Mouse (Mus musculus): ENCODE measurements around the gene Tmc8. TPM values are rescaled to one million over a fixed set of nuclear protein-coding genes. Genes with fewer than 3 reads are reported as not detected.
A peak's percentile ranks its signal among the peaks of the same experiment; 100 is the strongest.
"Not testable (repeated sequence)": the region's sequence is repeated elsewhere in the genome, so short reads cannot be mapped to it uniquely, and the experiment has no call there.

Tmc8 gene
- polyA plus RNA-seq, 1 experiment from 2014 or later: 2.9 TPM

GRCm38 (mm10) chr11:117783683-117784309 lies 1.9 kb downstream of the Tmc8 start:
- no peaks in the 10 kb centered on the region for H3K36me3 ChIP-seq (ENCODE audit: insufficient read depth)
- DNase-seq: peak; percentile 46
- H3K4me1 ChIP-seq (ENCODE audit: insufficient read depth): peaks cover 28% of the 10 kb centered on the region
- no peak for ATAC-seq (ENCODE audit: insufficient read depth)
- H3K4me3 ChIP-seq (ENCODE audit: low read depth, low read length): peak overlapping the region; percentile 50
- H3K9me3 ChIP-seq (ENCODE audit: low read depth, low read length): no peaks in the 10 kb centered on the region
- peak overlapping the region; percentile 98 for H3K4me2 ChIP-seq
- TF ChIP-seq CTCF (IDR thresholded peaks at IDR 0.05; ENCODE audit: low read depth): no peak
- H3K27me3 ChIP-seq (ENCODE audit: insufficient read depth, low read length): no peaks in the 10 kb centered on the region
- H3K9ac ChIP-seq: peak overlapping the region; percentile 54; the same call in 1 of the 2 replicates
- WGBS: 40% methylated on average over 10 of the region's 10 CpGs
- no peak overlapping the region for H3K27ac ChIP-seq (ENCODE audit: low read depth)

GRCm38 (mm10) chr11:117786294-117786693 lies 4.4 kb downstream of the Tmc8 start:
- TF ChIP-seq CTCF (IDR thresholded peaks at IDR 0.05; ENCODE audit: low read depth): peak; percentile 74
- H3K9me3 ChIP-seq (ENCODE audit: low read depth, low read length): no peaks in the 10 kb centered on the region
- H3K4me1 ChIP-seq (ENCODE audit: insufficient read depth): peaks cover 5% of the 10 kb centered on the region; the same call in 1 of the 2 replicates
- H3K27ac ChIP-seq (ENCODE audit: low read depth): no peak overlapping the region
- DNase-seq (peak; percentile 70), ATAC-seq (ENCODE audit: insufficient read depth) (no peak)
- no peak overlapping the region for H3K9ac ChIP-seq
- 10% methylated on average over 10 of the region's 10 CpGs for WGBS
- H3K36me3 ChIP-seq (ENCODE audit: insufficient read depth): no peaks in the 10 kb centered on the region
- H3K27me3 ChIP-seq (ENCODE audit: insufficient read depth, low read length): 0 out of 2 replicates have a peak, but pooled peaks cover 3% of the 10 kb centered on the region
- H3K4me3 ChIP-seq (ENCODE audit: low read depth, low read length): no peak overlapping the region
- no peak overlapping the region for H3K4me2 ChIP-seq

GRCm38 (mm10) chr11:117788481-117788880 lies 6.6 kb downstream of the Tmc8 start:
- DNase-seq; ATAC-seq (ENCODE audit: insufficient read depth); H3K4me3 ChIP-seq (ENCODE audit: low read depth, low read length); H3K4me1 ChIP-seq (ENCODE audit: insufficient read depth); H3K9ac ChIP-seq; H3K36me3 ChIP-seq (ENCODE audit: insufficient read depth); H3K4me2 ChIP-seq; H3K27me3 ChIP-seq (ENCODE audit: insufficient read depth, low read length); H3K27ac ChIP-seq (ENCODE audit: low read depth); H3K9me3 ChIP-seq (ENCODE audit: low read depth, low read length): not testable (repeated sequence)
- 69% methylated on average over 7 of the region's 7 CpGs for WGBS

- H3K4me2 ChIP-seq: peak overlapping the region; percentile 48
- H3K9me3 ChIP-seq (ENCODE audit: low read depth, low read length): no peaks in the 10 kb centered on the region
- H3K4me3 ChIP-seq (ENCODE audit: low read depth, low read length): no peak overlapping the region; the same call in 1 of the 2 replicates
- H3K27ac ChIP-seq (ENCODE audit: low read depth): no peak overlapping the region
- 9% methylated on average over 14 of the region's 14 CpGs for WGBS
- peaks cover 4% of the 10 kb centered on the region; the same call in 1 of the 2 replicates for H3K4me1 ChIP-seq (ENCODE audit: insufficient read depth)
- no peaks in the 10 kb centered on the region for H3K36me3 ChIP-seq (ENCODE audit: insufficient read depth)
- DNase-seq: peak; percentile 83
- peak; percentile 65 for ATAC-seq (ENCODE audit: insufficient read depth)
- TF ChIP-seq CTCF (IDR thresholded peaks at IDR 0.05; ENCODE audit: low read depth): peak; percentile 87
- 0 out of 2 replicates have a peak, but pooled peaks cover 3% of the 10 kb centered on the region for H3K27me3 ChIP-seq (ENCODE audit: insufficient read depth, low read length)
- H3K9ac ChIP-seq: no peak overlapping the region; the same call in 1 of the 2 replicates
These were observed 8.4 kb downstream of the Tmc8 start for GRCm38 (mm10) chr11:117790286-117790685.

- peak; percentile 40 for ATAC-seq (ENCODE audit: insufficient read depth)
- 32% methylated on average over 23 of the region's 23 CpGs for WGBS
- DNase-seq: no peak
These were observed 9.0 kb downstream of the Tmc8 start for GRCm38 (mm10) chr11:117790703-117791440.

GRCm38 (mm10) chr11:117791441-117791761 lies 9.5 kb downstream of the Tmc8 start:
- Histone ChIP-seq H3K9ac (no peak overlapping the region), H3K9me3 (ENCODE audit: low read depth, low read length) (no peaks in the 10 kb centered on the region), H3K27me3 (ENCODE audit: insufficient read depth, low read length) (0 out of 2 replicates have a peak, but pooled peaks cover 3% of the 10 kb centered on the region), H3K27ac (ENCODE audit: low read depth) (no peak overlapping the region), H3K4me2 (no peak overlapping the region), H3K36me3 (ENCODE audit: insufficient read depth) (no peaks in the 10 kb centered on the region), H3K4me3 (ENCODE audit: low read depth, low read length) (no peak overlapping the region), H3K4me1 (ENCODE audit: insufficient read depth) (peaks cover 4% of the 10 kb centered on the region; the same call in 1 of the 2 replicates)
- DNase-seq (no peak), ATAC-seq (ENCODE audit: insufficient read depth) (no peak)
- 79% methylated on average over 9 of the region's 9 CpGs for WGBS
- no peak for TF ChIP-seq CTCF (IDR thresholded peaks at IDR 0.05; ENCODE audit: low read depth)

More at GRCm38 (mm10) chr11:117790703-117791440, 9.0 kb downstream of the Tmc8 start:
- Histone ChIP-seq H3K4me3 (ENCODE audit: low read depth, low read length) (no peak overlapping the region; the same call in 1 of the 2 replicates), H3K9ac (no peak overlapping the region; the same call in 1 of the 2 replicates), H3K4me1 (ENCODE audit: insufficient read depth) (peaks cover 4% of the 10 kb centered on the region; the same call in 1 of the 2 replicates), H3K9me3 (ENCODE audit: low read depth, low read length) (no peaks in the 10 kb centered on the region), H3K4me2 (peak overlapping the region; percentile 48), H3K27ac (ENCODE audit: low read depth) (no peak overlapping the region), H3K27me3 (ENCODE audit: insufficient read depth, low read length) (0 out of 2 replicates have a peak, but pooled peaks cover 3% of the 10 kb centered on the region), H3K36me3 (ENCODE audit: insufficient read depth) (no peaks in the 10 kb centered on the region)
- TF ChIP-seq CTCF (IDR thresholded peaks at IDR 0.05; ENCODE audit: low read depth): peak; percentile 46

All from lung, embryonic 14.5 days (tissue).